Mouse (Mus musculus): ENCODE data around the gene Olfr378.

The Olfr378 gene

GRCm38 (mm10) chr11:73428377-73428776, at the start of gene Olfr378:
Olfr378 (minus strand) TSS chr11:73428477.
- no peak for DNase-seq

- no peak for DNase-seq
These were observed 29.1 kb upstream of the Olfr378 start, which contains the start of gene Olfr380 for GRCm38 (mm10) chr11:73457408-73457807. Olfr380 (minus strand) TSS chr11:73457508.

GRCm38 (mm10) chr11:73399514-73399913, 28.8 kb downstream of the Olfr378 start, which contains the start of gene Olfr1:
Olfr1 (minus strand) TSS chr11:73399614.
- DNase-seq, result no peak

- DNase-seq, result peak; percentile 24
These were observed 32.9 kb downstream of the Olfr378 start for GRCm38 (mm10) chr11:73395374-73395773.

Measured in kidney, postnatal 10 days (tissue).